Mouse (Mus musculus): ENCODE measurements around the gene Tmem254a. TPM values are rescaled to one million over a fixed set of nuclear protein-coding genes. Genes with fewer than 3 reads are reported as not detected.
A peak's percentile ranks its signal among the peaks of the same experiment; 100 is the strongest.
"Not testable (repeated sequence)": the region's sequence is repeated elsewhere in the genome, so short reads cannot be mapped to it uniquely, and the experiment has no call there.

Gene Tmem254a
- polyA plus RNA-seq (2014; fragmentation: Nextera tagmentation; extraction: Ambion mirVana): 3.0 and 3.1 TPM in 2 replicates

GRCm38 (mm10) chr14:25927562-25927881 is at the start of gene Tmem254a:
Gene Tmem254a, minus strand, starts transcription at chr14:25927672.
- not testable (repeated sequence) for ATAC-seq (ENCODE audit: insufficient number of reproducible peaks, insufficient read depth, low FRiP score, low read depth); H3K9ac ChIP-seq (ENCODE audit: low read length); H3K4me2 ChIP-seq (ENCODE audit: low read length); H3K4me3 ChIP-seq (ENCODE audit: control insufficient read depth in 1 of 2, insufficient read depth in 1 of 2, low read depth in 1 of 2, low read length in 2 of 2); H3K36me3 ChIP-seq (ENCODE audit: control insufficient read depth, insufficient read depth, low read length); H3K27me3 ChIP-seq (ENCODE audit: control insufficient read depth, insufficient read depth, low read length); H3K27ac ChIP-seq (replicated peaks in 1 of 2; ENCODE audit: control insufficient read depth in 1 of 2, insufficient read depth in 1 of 2, low read depth in 2 of 2, low read length in 2 of 2); H3K9me3 ChIP-seq (ENCODE audit: control insufficient read depth, low read length); H3K4me1 ChIP-seq (ENCODE audit: control insufficient read depth in 2 of 2, insufficient read depth in 2 of 2, low read length in 2 of 2)
- WGBS: no CpG with 5 or more reads among the region's 10 CpGs

GRCm38 (mm10) chr14:25957861-25958260 is 30.4 kb upstream of the Tmem254a start:
- not testable (repeated sequence) for H3K4me2 ChIP-seq (ENCODE audit: low read length); H3K4me1 ChIP-seq (ENCODE audit: control insufficient read depth in 2 of 2, insufficient read depth in 2 of 2, low read length in 2 of 2); H3K4me3 ChIP-seq (ENCODE audit: control insufficient read depth in 1 of 2, insufficient read depth in 1 of 2, low read depth in 1 of 2, low read length in 2 of 2); H3K27ac ChIP-seq (replicated peaks in 1 of 2; ENCODE audit: control insufficient read depth in 1 of 2, insufficient read depth in 1 of 2, low read depth in 2 of 2, low read length in 2 of 2); H3K27me3 ChIP-seq (ENCODE audit: control insufficient read depth, insufficient read depth, low read length); H3K36me3 ChIP-seq (ENCODE audit: control insufficient read depth, insufficient read depth, low read length); H3K9me3 ChIP-seq (ENCODE audit: control insufficient read depth, low read length); H3K9ac ChIP-seq (ENCODE audit: low read length); ATAC-seq (ENCODE audit: insufficient number of reproducible peaks, insufficient read depth, low FRiP score, low read depth)
- no CpG with 5 or more reads among the region's 3 CpGs for WGBS

- not testable (repeated sequence) for ATAC-seq (ENCODE audit: insufficient number of reproducible peaks, insufficient read depth, low FRiP score, low read depth); H3K4me1 ChIP-seq (ENCODE audit: control insufficient read depth in 2 of 2, insufficient read depth in 2 of 2, low read length in 2 of 2); H3K4me2 ChIP-seq (ENCODE audit: low read length); H3K27ac ChIP-seq (replicated peaks in 1 of 2; ENCODE audit: control insufficient read depth in 1 of 2, insufficient read depth in 1 of 2, low read depth in 2 of 2, low read length in 2 of 2); H3K4me3 ChIP-seq (ENCODE audit: control insufficient read depth in 1 of 2, insufficient read depth in 1 of 2, low read depth in 1 of 2, low read length in 2 of 2); H3K9ac ChIP-seq (ENCODE audit: low read length); H3K9me3 ChIP-seq (ENCODE audit: control insufficient read depth, low read length); H3K27me3 ChIP-seq (ENCODE audit: control insufficient read depth, insufficient read depth, low read length); H3K36me3 ChIP-seq (ENCODE audit: control insufficient read depth, insufficient read depth, low read length)
- no CpG with 5 or more reads among the region's 8 CpGs for WGBS
These were observed 10.5 kb upstream of the Tmem254a start, which contains the start of gene Cphx1 for GRCm38 (mm10) chr14:25938004-25938403. Gene Cphx1, plus strand, starts transcription at chr14:25938304.

- WGBS: no CpG with 5 or more reads among the region's 5 CpGs
- not testable (repeated sequence) for ATAC-seq (ENCODE audit: insufficient number of reproducible peaks, insufficient read depth, low FRiP score, low read depth); H3K4me2 ChIP-seq (ENCODE audit: low read length); H3K9me3 ChIP-seq (ENCODE audit: control insufficient read depth, low read length); H3K27ac ChIP-seq (replicated peaks in 1 of 2; ENCODE audit: control insufficient read depth in 1 of 2, insufficient read depth in 1 of 2, low read depth in 2 of 2, low read length in 2 of 2); H3K27me3 ChIP-seq (ENCODE audit: control insufficient read depth, insufficient read depth, low read length); H3K4me1 ChIP-seq (ENCODE audit: control insufficient read depth in 2 of 2, insufficient read depth in 2 of 2, low read length in 2 of 2); H3K4me3 ChIP-seq (ENCODE audit: control insufficient read depth in 1 of 2, insufficient read depth in 1 of 2, low read depth in 1 of 2, low read length in 2 of 2); H3K36me3 ChIP-seq (ENCODE audit: control insufficient read depth, insufficient read depth, low read length); H3K9ac ChIP-seq (ENCODE audit: low read length)
These were observed 9.6 kb upstream of the Tmem254a start for GRCm38 (mm10) chr14:25936867-25937630.

- H3K27me3 ChIP-seq (ENCODE audit: control insufficient read depth, insufficient read depth, low read length); H3K4me2 ChIP-seq (ENCODE audit: low read length); H3K4me3 ChIP-seq (ENCODE audit: control insufficient read depth in 1 of 2, insufficient read depth in 1 of 2, low read depth in 1 of 2, low read length in 2 of 2); H3K9me3 ChIP-seq (ENCODE audit: control insufficient read depth, low read length); H3K9ac ChIP-seq (ENCODE audit: low read length); H3K27ac ChIP-seq (replicated peaks in 1 of 2; ENCODE audit: control insufficient read depth in 1 of 2, insufficient read depth in 1 of 2, low read depth in 2 of 2, low read length in 2 of 2); H3K4me1 ChIP-seq (ENCODE audit: control insufficient read depth in 2 of 2, insufficient read depth in 2 of 2, low read length in 2 of 2); H3K36me3 ChIP-seq (ENCODE audit: control insufficient read depth, insufficient read depth, low read length): not testable (repeated sequence)
- ATAC-seq (ENCODE audit: insufficient number of reproducible peaks, insufficient read depth, low FRiP score, low read depth): peak; percentile 61; the same call in 1 of the 2 replicates
- no CpG with 5 or more reads among the region's 44 CpGs for WGBS
These were observed 484 bp downstream of the Tmem254a start for GRCm38 (mm10) chr14:25926814-25927561.

GRCm38 (mm10) chr14:25918427-25919170 is 8.9 kb downstream of the Tmem254a start:
- not testable (repeated sequence) for H3K4me1 ChIP-seq (ENCODE audit: control insufficient read depth in 2 of 2, insufficient read depth in 2 of 2, low read length in 2 of 2); H3K27me3 ChIP-seq (ENCODE audit: control insufficient read depth, insufficient read depth, low read length); H3K9ac ChIP-seq (ENCODE audit: low read length); H3K9me3 ChIP-seq (ENCODE audit: control insufficient read depth, low read length); ATAC-seq (ENCODE audit: insufficient number of reproducible peaks, insufficient read depth, low FRiP score, low read depth); H3K4me2 ChIP-seq (ENCODE audit: low read length); H3K27ac ChIP-seq (replicated peaks in 1 of 2; ENCODE audit: control insufficient read depth in 1 of 2, insufficient read depth in 1 of 2, low read depth in 2 of 2, low read length in 2 of 2); H3K36me3 ChIP-seq (ENCODE audit: control insufficient read depth, insufficient read depth, low read length); H3K4me3 ChIP-seq (ENCODE audit: control insufficient read depth in 1 of 2, insufficient read depth in 1 of 2, low read depth in 1 of 2, low read length in 2 of 2)
- whole genome bisulfite sequencing: no CpG with 5 or more reads among the region's 5 CpGs

- not testable (repeated sequence) for H3K9me3 ChIP-seq (ENCODE audit: control insufficient read depth, low read length); H3K4me3 ChIP-seq (ENCODE audit: control insufficient read depth in 1 of 2, insufficient read depth in 1 of 2, low read depth in 1 of 2, low read length in 2 of 2); H3K9ac ChIP-seq (ENCODE audit: low read length); H3K27ac ChIP-seq (replicated peaks in 1 of 2; ENCODE audit: control insufficient read depth in 1 of 2, insufficient read depth in 1 of 2, low read depth in 2 of 2, low read length in 2 of 2); H3K27me3 ChIP-seq (ENCODE audit: control insufficient read depth, insufficient read depth, low read length); H3K4me2 ChIP-seq (ENCODE audit: low read length); ATAC-seq (ENCODE audit: insufficient number of reproducible peaks, insufficient read depth, low FRiP score, low read depth); H3K4me1 ChIP-seq (ENCODE audit: control insufficient read depth in 2 of 2, insufficient read depth in 2 of 2, low read length in 2 of 2); H3K36me3 ChIP-seq (ENCODE audit: control insufficient read depth, insufficient read depth, low read length)
- no CpG with 5 or more reads among the region's 8 CpGs for WGBS
These were observed 18.5 kb downstream of the Tmem254a start for GRCm38 (mm10) chr14:25908976-25909375.

Data from heart, embryonic 14.5 days (tissue).